Mouse (Mus musculus) limb, embryonic 12.5 days (tissue): ENCODE data around the gene Heyl. TPM values are rescaled to one million over a fixed set of nuclear protein-coding genes. Genes with fewer than 3 reads are reported as not detected.

Experiments
- ATAC-seq: fragments of 200-750 bp; cut with Nextera tagmentation; 2 replicates; pipeline ENCODE4 v1.8.0; 2017; ENCODE audit warnings: low read depth, moderate TSS enrichment; ENCODE audit not compliant: insufficient number of reproducible peaks, insufficient read depth, low FRiP score, low TSS enrichment
- H3K27ac ChIP-seq: fragments of 300-500 bp; sonication (generic); 2 replicates; pipeline ENCODE4 v1.5.1; 2016; ENCODE audit warnings: mild to moderate bottlenecking, moderate library complexity
- H3K27me3 ChIP-seq: fragments of 300-500 bp; sonication (generic); 2 replicates; pipeline ENCODE4 v1.6.1; 2016; ENCODE audit warnings: mild to moderate bottlenecking, moderate library complexity
- H3K36me3 ChIP-seq: fragments of 300-500 bp; sonication (generic); 2 replicates; pipeline ENCODE4 v1.6.1; 2016; ENCODE audit warnings: mild to moderate bottlenecking, moderate library complexity
- H3K4me1 ChIP-seq: fragments of 300-500 bp; sonication (generic); replicated peaks from 2 replicates; pipeline ENCODE4 v1.6.1; 2016
- H3K4me2 ChIP-seq: fragments of 300-500 bp; sonication (generic); 2 replicates; pipeline ENCODE4 v1.6.1; 2016; ENCODE audit warnings: mild to moderate bottlenecking, moderate library complexity
- H3K4me3 ChIP-seq: fragments of 300-500 bp; sonication (generic); replicated peaks from 2 replicates; pipeline ENCODE4 v1.5.1; 2016; ENCODE audit warnings: mild to moderate bottlenecking
- H3K9ac ChIP-seq: fragments of 300-500 bp; sonication (generic); replicated peaks from 2 replicates; pipeline ENCODE4 v1.6.1; 2016; ENCODE audit warnings: mild to moderate bottlenecking, moderate library complexity
- H3K9me3 ChIP-seq: fragments of 300-500 bp; sonication (generic); 2 replicates; pipeline ENCODE4 v1.6.1; 2016; ENCODE audit warnings: mild to moderate bottlenecking, moderate library complexity
- WGBS: fragments of 180-500 bp; shearing (Covaris S2); methylation state at CpG from one replicate; pipeline ENCODE4 v1.1.7; 2016; 5-methylcytosine and 5-hydroxymethylcytosine counted together
- polyA plus RNA-seq: library from polyadenylated mRNA; unstranded; fragments of >200 nt; fragmentation: Nextera tagmentation; extraction: Ambion mirVana; gene quantifications from 2 replicates; pipeline ENCODE4 v1.2.1, GENCODE M21; 2016

Gene Heyl
- polyA plus RNA-seq, 1 experiment from 2014 or later: 2.8 TPM

GRCm38 (mm10) chr4:123212330-123212729, 21.0 kb upstream of the Heyl start:
- 52% methylated on average over 2 of the region's 2 CpGs for WGBS
- no peak overlapping the region for H3K4me3 ChIP-seq
- H3K36me3 ChIP-seq: no peaks in the 10 kb centered on the region
- no peak overlapping the region for H3K27ac ChIP-seq
- no peaks in the 10 kb centered on the region for H3K9me3 ChIP-seq
- H3K4me2 ChIP-seq: no peak overlapping the region
- no peak overlapping the region for H3K9ac ChIP-seq
- peaks cover 28% of the 10 kb centered on the region for H3K27me3 ChIP-seq
- no peak for ATAC-seq
- H3K4me1 ChIP-seq: peaks cover 19% of the 10 kb centered on the region

DNA sequence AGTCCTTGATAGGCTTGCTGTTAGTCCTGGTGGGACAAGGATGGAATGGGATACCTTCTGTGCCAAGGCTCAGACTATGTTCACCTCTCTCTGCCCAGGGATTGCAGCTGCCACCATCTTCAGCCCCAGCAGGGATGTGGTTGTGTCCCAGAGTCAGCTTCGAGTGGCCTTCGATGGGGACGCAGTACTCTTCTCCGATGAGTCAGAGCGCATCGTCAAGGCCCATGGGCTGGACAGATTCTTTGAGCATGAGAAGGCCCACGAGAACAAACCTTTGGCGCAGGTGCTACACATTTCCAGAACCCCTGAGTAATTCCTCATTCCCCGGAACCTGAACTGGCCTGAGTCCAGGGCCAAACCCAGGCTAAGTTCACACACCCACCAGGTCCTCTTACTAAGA, 19.4 kb upstream of the Heyl start:
- no peak overlapping the region for H3K27ac ChIP-seq
- no peaks in the 10 kb centered on the region for H3K9me3 ChIP-seq
- H3K27me3 ChIP-seq: peaks cover 28% of the 10 kb centered on the region; the same call in 1 of the 2 replicates
- H3K4me2 ChIP-seq: no peak overlapping the region
- H3K9ac ChIP-seq: no peak overlapping the region
- WGBS: 93% methylated on average over 9 of the region's 9 CpGs
- no peak overlapping the region for H3K4me3 ChIP-seq
- no peak for ATAC-seq
- H3K36me3 ChIP-seq: no peaks in the 10 kb centered on the region
- H3K4me1 ChIP-seq: peaks cover 19% of the 10 kb centered on the region

DNA sequence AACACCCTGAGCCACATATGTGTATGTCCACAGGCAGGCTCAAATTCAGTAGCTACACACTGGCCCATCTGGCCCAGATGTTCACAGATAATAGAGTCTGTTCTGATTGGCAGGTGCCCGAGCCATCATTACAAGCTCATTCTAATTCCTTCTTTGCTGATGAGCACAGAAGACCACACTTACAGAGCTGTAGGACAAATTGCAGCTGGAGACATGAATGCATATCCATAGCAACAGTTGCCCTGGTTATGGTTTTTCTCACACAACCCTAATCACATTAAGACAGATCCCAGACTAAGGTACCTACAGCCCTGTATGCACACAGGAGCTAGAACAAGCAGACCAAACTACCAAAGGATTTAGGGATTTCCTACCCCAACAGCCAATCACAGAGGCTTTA, 18.0 kb upstream of the Heyl start:
- H3K9me3 ChIP-seq: no peaks in the 10 kb centered on the region
- H3K9ac ChIP-seq: no peak overlapping the region
- H3K4me3 ChIP-seq: no peak overlapping the region
- H3K4me1 ChIP-seq: peaks cover 10% of the 10 kb centered on the region; the same call in 1 of the 2 replicates
- H3K36me3 ChIP-seq: no peaks in the 10 kb centered on the region
- no peak overlapping the region for H3K4me2 ChIP-seq
- 74% methylated on average over 1 of the region's 1 CpGs for WGBS
- peaks cover 25% of the 10 kb centered on the region; the same call in 1 of the 2 replicates for H3K27me3 ChIP-seq
- ATAC-seq: no peak
- no peak overlapping the region for H3K27ac ChIP-seq

- H3K27me3 ChIP-seq: peaks cover 25% of the 10 kb centered on the region; the same call in 1 of the 2 replicates
- ATAC-seq: no peak
- H3K27ac ChIP-seq: no peak overlapping the region
- H3K4me2 ChIP-seq: no peak overlapping the region
- H3K4me1 ChIP-seq: no peaks in the 10 kb centered on the region
- H3K9me3 ChIP-seq: no peaks in the 10 kb centered on the region
- no peak overlapping the region for H3K4me3 ChIP-seq
- no peak overlapping the region for H3K9ac ChIP-seq
- WGBS: 19% methylated on average over 1 of the region's 1 CpGs
- H3K36me3 ChIP-seq: no peaks in the 10 kb centered on the region
These were observed 16.6 kb upstream of the Heyl start for GRCm38 (mm10) chr4:123216782-123217181.

DNA sequence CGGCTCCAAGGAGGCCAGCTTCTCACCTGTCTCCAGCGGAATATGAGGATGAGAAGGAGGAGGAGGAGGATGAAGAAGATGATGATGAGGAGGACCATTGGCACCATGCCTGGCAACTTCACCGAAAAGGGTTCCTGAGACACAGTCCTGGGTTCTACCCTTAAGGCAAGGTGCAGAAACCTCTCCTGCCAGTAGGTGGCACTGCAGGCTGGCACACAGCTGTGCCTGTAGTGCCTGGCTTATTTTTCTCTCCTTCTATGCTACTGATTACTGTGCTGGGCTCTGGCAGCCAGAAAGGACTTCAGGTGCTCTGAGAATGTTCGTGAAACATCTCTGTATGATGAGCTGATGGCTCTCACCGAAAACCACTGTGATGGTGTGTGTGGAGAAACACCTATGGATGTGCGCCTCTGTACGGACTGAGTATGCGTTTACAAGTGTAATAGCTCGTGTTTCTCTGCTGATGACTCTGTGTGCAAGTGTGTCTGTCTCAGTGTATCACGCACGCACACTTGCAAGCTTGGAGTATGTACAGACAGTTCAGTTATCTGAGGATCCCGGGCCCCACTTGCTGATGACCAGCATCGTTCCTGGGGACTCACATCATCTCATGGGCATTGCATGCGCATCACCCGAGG, 13.5 kb upstream of the Heyl start:
- 73% methylated on average over 15 of the region's 15 CpGs for WGBS
- peak; percentile 75 for ATAC-seq
- no peak overlapping the region for H3K9ac ChIP-seq

GRCm38 (mm10) chr4:123220637-123221036, 12.7 kb upstream of the Heyl start:
- Histone ChIP-seq H3K27ac (no peak overlapping the region), H3K4me2 (no peak overlapping the region), H3K27me3 (peaks cover 17% of the 10 kb centered on the region; the same call in 1 of the 2 replicates), H3K9me3 (no peaks in the 10 kb centered on the region), H3K4me3 (no peak overlapping the region), H3K4me1 (no peaks in the 10 kb centered on the region), H3K9ac (no peak overlapping the region; the same call in 1 of the 2 replicates), H3K36me3 (no peaks in the 10 kb centered on the region)
- WGBS: 82% methylated on average over 4 of the region's 4 CpGs
- no peak for ATAC-seq

More for the DNA sequence above, 13.5 kb upstream of the Heyl start:
- H3K27me3 ChIP-seq: peaks cover 22% of the 10 kb centered on the region; the same call in 1 of the 2 replicates
- H3K27ac ChIP-seq: no peak overlapping the region
- no peaks in the 10 kb centered on the region for H3K9me3 ChIP-seq
- H3K4me3 ChIP-seq: no peak overlapping the region
- no peak overlapping the region for H3K4me2 ChIP-seq
- H3K36me3 ChIP-seq: no peaks in the 10 kb centered on the region
- H3K4me1 ChIP-seq: no peaks in the 10 kb centered on the region

DNA sequence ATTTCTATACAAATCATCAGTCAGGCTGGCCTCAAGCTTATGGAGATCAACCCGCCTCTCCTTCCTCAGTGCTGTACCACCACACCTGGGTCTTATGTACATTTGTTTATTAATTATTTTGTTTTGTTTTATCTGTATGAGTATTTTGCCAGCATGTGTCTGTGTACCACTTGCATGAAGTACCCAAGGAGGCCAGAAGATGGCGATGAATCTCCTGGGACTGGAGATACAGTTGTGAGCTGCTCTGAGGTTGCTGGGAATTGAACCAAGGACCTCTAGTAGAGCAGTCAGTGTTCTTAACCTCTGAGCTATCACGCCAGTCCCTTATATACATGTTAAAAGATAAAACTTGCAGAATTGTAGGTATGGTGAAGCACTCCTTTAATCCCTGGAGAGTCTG, 10.0 kb upstream of the Heyl start:
- Histone ChIP-seq H3K27ac (no peak overlapping the region), H3K9ac (no peak overlapping the region), H3K36me3 (no peaks in the 10 kb centered on the region), H3K4me3 (no peak overlapping the region), H3K27me3 (peaks cover 9% of the 10 kb centered on the region; the same call in 1 of the 2 replicates), H3K4me1 (peaks cover 23% of the 10 kb centered on the region), H3K9me3 (no peaks in the 10 kb centered on the region), H3K4me2 (no peak overlapping the region)
- ATAC-seq: no peak
- WGBS: 43% methylated on average over 3 of the region's 3 CpGs

GRCm38 (mm10) chr4:123225718-123226403, 7.5 kb upstream of the Heyl start:
- Histone ChIP-seq H3K9me3 (no peaks in the 10 kb centered on the region), H3K9ac (no peak overlapping the region), H3K4me3 (no peak overlapping the region), H3K4me2 (no peak overlapping the region), H3K27me3 (peaks cover 26% of the 10 kb centered on the region), H3K36me3 (no peaks in the 10 kb centered on the region), H3K4me1 (peaks cover 34% of the 10 kb centered on the region), H3K27ac (no peak overlapping the region)
- no peak for ATAC-seq
- WGBS: 58% methylated on average over 10 of the region's 10 CpGs

DNA sequence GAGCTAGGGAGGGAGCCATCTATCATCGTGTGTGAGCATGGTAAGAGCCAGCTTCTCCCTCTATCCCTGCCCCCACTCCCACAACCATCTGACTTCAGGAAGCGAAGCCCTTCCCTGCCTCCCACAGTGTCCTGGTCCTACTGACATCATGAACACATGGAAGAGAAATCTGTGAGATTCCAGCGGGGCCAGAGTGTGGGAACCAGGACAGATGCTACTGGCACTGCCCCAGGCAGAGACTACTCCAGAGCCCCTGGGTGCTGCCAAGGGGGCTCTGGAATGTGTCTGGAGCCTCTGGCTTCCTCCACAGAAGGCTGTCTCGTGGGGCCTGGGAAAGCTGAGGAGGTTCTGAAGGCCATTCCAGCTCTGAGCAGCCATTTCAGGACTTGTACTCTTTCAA, 5.6 kb upstream of the Heyl start:
- H3K36me3 ChIP-seq: no peaks in the 10 kb centered on the region
- H3K27ac ChIP-seq: 0 out of 2 replicates have a peak overlapping the region, but pooled peaks have one; percentile 29
- WGBS: 33% methylated on average over 4 of the region's 4 CpGs
- H3K9me3 ChIP-seq: no peaks in the 10 kb centered on the region
- H3K4me2 ChIP-seq: no peak overlapping the region
- H3K4me3 ChIP-seq: no peak overlapping the region
- ATAC-seq: no peak
- no peak overlapping the region for H3K9ac ChIP-seq
- peaks cover 35% of the 10 kb centered on the region for H3K27me3 ChIP-seq
- peaks cover 34% of the 10 kb centered on the region for H3K4me1 ChIP-seq

DNA sequence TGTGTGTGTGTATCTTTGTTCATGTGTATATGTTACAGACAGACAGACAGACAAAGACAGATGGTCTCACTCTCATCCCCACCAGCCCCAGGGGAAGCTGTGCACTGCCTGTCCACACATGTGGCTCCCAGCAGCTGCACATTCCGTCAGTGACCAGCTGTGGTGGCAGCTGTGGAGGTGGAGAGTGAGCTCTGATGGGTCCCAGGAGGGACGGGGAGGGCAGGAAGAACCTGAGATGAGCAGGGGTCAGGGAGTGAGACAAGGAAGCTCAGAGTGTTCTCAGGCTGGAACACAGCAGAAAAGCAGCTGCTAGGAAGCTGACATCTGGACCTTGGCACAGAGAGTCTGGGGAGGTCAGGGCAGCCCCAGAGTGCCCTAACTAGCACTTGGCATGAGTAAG, 5.1 kb upstream of the Heyl start:
- WGBS: 9% methylated on average over 2 of the region's 2 CpGs
- peaks cover 37% of the 10 kb centered on the region for H3K4me1 ChIP-seq
- H3K27ac ChIP-seq: no peak overlapping the region
- peaks cover 41% of the 10 kb centered on the region for H3K27me3 ChIP-seq
- H3K9ac ChIP-seq: no peak overlapping the region
- no peak overlapping the region for H3K4me2 ChIP-seq
- no peaks in the 10 kb centered on the region for H3K36me3 ChIP-seq
- H3K9me3 ChIP-seq: no peaks in the 10 kb centered on the region
- no peak overlapping the region for H3K4me3 ChIP-seq
- ATAC-seq: 0 out of 2 replicates have a peak, but pooled peaks have one; percentile 13

- WGBS: 36% methylated on average over 11 of the region's 11 CpGs
- Histone ChIP-seq H3K4me1 (peaks cover 46% of the 10 kb centered on the region), H3K27me3 (peaks cover 50% of the 10 kb centered on the region)
These were observed 4.2 kb upstream of the Heyl start for GRCm38 (mm10) chr4:123229166-123229565.

More at GRCm38 (mm10) chr4:123229166-123229565, 4.2 kb upstream of the Heyl start:
- no peaks in the 10 kb centered on the region for H3K36me3 ChIP-seq
- no peak overlapping the region for H3K4me2 ChIP-seq
- H3K9me3 ChIP-seq: no peaks in the 10 kb centered on the region
- H3K9ac ChIP-seq: no peak overlapping the region
- ATAC-seq: no peak
- H3K27ac ChIP-seq: no peak overlapping the region
- no peak overlapping the region for H3K4me3 ChIP-seq
